Mouse (Mus musculus): Measurements from ENCODE around the gene Parp12.
A peak's percentile ranks its signal among the peaks of the same experiment; 100 is the strongest.

Gene Parp12

DNA sequence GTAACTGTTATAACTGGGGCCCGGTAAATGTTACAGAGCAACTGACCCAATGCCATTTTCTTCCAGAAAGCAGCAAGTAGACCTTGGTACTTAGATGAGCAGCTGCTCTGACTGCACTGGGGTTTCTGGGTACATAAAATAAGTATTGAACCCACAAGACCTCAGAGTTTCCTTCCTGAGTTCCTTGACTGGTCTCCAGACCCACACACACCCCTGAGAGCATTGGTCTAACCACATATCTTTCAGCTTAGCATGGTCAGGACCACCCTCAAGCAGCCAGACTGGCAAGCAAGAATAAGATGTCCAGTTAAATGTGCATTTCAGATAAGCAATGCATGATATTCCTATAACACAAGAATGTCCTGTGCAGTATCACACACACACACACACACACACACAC is 61.0 kb downstream of the Parp12 start:
- no peak for DNase-seq

DNA sequence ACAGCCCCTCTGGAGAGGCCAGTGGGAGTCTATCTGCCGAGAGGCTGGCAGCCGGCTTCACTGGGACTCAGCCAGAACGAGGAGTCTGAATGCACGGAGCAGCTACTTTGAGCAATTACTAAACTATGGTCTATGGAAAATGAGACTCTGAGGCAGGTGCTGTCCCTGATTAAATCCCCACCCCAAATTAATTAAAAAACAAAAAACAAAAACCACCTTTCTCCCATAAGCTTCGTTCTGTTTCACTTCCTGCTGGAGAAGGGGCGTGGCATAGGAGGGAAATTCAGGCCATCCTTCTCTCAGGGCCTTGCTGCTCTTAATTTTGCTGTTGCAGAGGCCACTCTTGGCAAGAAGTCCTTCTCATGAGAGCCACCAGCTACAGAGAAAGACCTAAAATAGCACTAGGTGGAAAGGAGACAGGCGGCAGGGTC is 62.3 kb downstream of the Parp12 start:
- no peak for DNase-seq

DNA sequence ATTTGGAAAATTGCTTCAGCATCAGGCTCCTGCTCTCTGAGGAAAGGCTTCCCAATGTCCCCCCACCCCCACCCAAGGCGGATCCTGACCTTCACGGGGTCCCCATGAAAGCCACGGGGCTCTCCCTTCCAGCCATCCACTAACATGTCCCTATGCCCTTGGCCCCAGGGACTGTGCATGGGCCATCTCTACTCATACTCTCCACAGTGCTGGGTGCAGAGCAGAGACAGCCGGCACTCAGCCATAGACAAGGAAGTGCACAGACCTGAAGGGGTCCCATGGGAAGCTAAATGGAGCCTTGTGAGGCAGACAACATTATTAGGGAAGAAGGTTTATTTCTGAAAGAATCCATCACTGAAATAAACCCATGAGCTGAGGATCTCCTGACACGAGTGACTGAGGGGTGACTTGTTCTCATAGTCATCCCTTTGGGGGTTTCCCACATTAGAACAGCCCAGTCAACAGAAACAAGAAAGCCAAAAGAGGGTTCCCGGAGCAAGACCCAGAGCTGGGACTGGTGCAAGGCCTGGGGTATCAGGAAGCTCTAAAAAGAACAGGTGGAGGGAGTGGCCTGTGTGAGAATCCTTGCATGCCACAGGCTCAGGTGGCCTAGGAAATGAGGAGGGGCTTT is 63.2 kb downstream of the Parp12 start:
- DNase-seq, result no peak

DNA sequence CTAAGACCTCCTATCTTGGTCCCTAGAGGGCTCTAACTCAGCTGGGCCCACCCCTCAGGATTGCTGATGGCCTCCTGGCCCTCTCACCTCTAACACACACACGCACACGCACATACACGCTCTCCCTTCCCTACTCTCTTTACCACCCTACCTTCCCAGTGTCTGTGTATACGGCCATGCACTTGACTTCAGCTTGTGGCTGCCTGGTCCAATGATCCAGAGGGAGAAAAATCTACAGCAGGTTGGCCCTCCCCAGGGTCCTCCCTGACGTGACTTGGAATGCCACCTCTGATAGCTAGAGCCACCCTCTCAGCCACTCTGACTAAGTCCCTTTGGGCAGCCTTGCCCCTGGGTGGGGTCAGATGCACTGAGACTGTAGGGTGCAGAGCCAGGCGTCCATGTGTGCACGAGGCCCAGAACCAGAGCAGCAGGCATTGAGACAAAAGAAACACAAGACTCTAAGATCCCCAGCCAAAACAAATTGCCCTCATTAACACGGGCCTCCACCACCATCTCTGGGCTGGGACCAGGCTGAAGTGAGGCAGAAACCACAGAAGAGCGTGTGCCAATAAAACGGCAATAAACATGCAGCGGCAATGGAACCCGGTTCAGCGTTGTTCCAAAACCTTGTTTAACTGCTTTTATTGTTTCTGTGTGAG is 63.8 kb downstream of the Parp12 start:
- no peak for DNase-seq

DNA sequence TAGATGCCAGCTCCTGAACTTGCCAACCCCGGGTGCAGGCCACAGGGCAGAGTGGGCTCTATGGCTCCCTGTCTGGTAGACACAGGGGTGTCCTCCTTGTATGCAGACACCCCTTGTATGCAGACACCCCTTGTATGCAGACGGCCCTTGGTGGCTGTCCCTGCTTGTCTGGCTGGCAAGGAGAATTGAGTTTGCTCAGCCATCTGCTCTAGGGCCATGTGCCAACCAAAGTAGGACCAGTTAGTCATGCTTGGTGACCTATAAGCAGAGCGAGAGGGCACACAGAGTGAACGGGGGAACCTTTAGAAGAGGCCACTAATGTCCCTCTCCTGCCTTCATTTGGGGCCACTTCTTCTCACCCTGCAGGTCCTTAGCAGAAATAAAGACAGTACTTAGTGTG is 65.5 kb downstream of the Parp12 start:
- peak; percentile 86 for DNase-seq

DNA sequence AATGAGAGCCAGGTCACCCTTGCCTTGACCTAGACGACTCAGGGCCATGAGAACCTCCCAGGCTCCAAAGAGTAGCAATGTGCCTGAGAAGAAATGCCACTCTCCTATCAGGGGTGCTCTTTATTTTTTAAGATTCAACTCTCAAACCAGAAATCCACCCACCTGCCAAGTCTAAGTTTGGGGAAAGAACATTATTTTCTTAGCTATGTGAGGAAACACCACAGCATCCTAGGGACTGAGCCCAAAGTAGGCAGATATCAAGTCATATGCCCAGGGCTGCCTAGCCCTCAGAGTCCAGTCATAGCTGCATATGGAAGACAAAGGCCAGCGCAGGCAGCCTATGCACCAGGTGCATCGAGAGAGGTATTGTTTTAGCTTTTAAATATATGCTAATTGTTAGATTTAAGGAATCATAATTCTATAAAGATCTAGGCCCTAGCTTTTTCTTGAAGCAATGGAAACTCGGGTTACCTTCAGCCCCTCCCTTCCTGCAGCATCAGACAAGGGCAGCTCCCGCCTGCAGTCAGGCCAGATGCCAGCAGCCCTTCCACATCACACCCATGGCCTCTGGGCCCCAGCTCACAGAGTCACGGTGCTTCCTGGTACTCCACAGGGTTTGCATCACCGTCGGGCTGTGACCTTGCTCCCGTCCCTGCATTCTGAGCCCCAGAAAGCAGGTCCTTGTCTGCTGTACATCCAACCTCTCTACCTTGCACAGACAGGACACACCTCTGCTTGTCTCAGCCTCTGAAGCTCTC is 66.2 kb downstream of the Parp12 start:
- DNase-seq, result no peak

DNA sequence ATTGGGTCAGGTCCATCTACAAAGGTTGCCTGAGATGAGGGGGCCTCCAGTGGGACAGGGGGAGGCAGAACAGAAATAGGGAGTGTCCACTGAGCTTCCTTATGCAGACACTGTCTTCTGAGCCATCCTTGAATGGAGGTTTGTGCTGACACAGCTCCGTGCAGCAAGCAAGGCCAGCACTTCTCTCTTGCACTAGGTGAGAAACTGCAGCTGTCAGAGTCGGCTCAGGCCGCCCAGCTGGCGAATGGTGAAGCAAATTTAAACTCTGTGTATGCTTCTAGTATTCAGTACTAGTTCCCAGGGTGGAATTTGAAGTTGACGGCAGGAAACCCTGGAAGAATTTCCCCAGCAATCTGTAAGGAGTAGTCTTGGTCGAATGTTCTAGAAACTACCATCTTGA is 67.3 kb downstream of the Parp12 start:
- no peak for DNase-seq

DNA sequence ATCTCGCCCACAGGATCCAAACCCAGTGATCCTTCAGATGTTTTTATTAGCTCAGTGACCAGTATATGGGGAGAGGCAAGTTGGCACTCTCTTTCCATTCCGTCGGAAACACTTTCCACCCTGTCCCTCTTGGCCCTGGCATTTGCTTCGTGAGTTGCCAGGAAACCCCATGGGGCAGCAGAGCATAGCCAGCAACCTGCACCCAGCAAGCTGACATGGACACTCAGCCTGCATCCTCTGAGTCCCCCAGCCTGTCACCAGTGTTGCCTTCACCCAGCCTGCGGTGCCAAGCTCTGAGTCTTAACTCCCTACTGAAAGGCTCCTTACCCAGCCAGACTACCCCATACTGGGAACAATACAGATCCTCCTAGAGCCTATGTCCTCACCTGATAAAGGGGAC is 69.0 kb downstream of the Parp12 start:
- DNase-seq, result peak; percentile 43

DNA sequence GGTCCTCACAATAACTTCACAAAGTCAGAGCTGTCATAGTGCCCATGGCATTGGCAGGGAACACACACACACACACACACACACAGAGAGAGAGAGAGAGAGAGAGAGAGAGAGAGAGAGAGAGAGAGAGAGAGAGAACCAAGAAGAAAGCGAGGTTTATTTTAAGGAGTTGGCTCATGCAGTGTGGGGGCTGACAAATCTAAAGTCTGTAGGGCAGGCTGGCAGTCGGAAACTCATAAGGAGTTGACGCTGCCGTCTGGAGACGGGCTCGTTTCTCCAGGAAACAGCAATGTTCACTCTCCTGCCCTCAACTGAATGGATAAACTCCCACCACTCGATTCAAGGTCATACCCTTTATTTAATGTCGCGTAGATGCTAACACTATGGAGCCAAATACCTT is 77.7 kb downstream of the Parp12 start:
- no peak for DNase-seq

Data from cerebellum, adult 9-10 months (tissue).